Mouse (Mus musculus) fibroblast of lung, adult 2 months (primary cell): ENCODE data around the gene Cdk17.
"Not testable (repeated sequence)": the region's sequence is repeated elsewhere in the genome, so short reads cannot be mapped to it uniquely, and the experiment has no call there.

Experiments used
- DNase-seq: peaks from one replicate; pipeline ENCODE4 v3.0.0-alpha.2; 2011; ENCODE audit warnings: low read depth

Cdk17 gene

GRCm38 (mm10) chr10:93143285-93143985 lies 17.2 kb upstream of the Cdk17 start:
- no peak for DNase-seq

GRCm38 (mm10) chr10:93143986-93144314 lies 16.7 kb upstream of the Cdk17 start:
- no peak for DNase-seq

GRCm38 (mm10) chr10:93144579-93144978 lies 16.1 kb upstream of the Cdk17 start:
- DNase-seq = no peak

- DNase-seq = peak; percentile 88
These were observed 15.6 kb upstream of the Cdk17 start for GRCm38 (mm10) chr10:93145088-93145487.

- no peak for DNase-seq
These were observed 14.1 kb upstream of the Cdk17 start for GRCm38 (mm10) chr10:93146601-93147000.

- DNase-seq = no peak
These were observed 13.0 kb upstream of the Cdk17 start for GRCm38 (mm10) chr10:93147691-93148090.

GRCm38 (mm10) chr10:93149597-93149996 lies 11.1 kb upstream of the Cdk17 start:
- no peak for DNase-seq

- no peak for DNase-seq
These were observed 8.9 kb upstream of the Cdk17 start for GRCm38 (mm10) chr10:93151775-93152174.

GRCm38 (mm10) chr10:93152698-93153097 lies 8.0 kb upstream of the Cdk17 start:
- no peak for DNase-seq

GRCm38 (mm10) chr10:93153404-93153803 lies 7.3 kb upstream of the Cdk17 start:
- DNase-seq = not testable (repeated sequence)

GRCm38 (mm10) chr10:93159651-93160496 lies 801 bp upstream of the Cdk17 start:
- DNase-seq = peak; percentile 53

- DNase-seq = peak; percentile 61
These were observed 223 bp upstream of the Cdk17 start for GRCm38 (mm10) chr10:93160497-93160806.

- DNase-seq = no peak
These were observed 1.0 kb downstream of the Cdk17 start for GRCm38 (mm10) chr10:93161511-93162275.

GRCm38 (mm10) chr10:93162276-93162971 lies 1.7 kb downstream of the Cdk17 start:
- no peak for DNase-seq

GRCm38 (mm10) chr10:93162972-93163660 lies 2.4 kb downstream of the Cdk17 start:
- DNase-seq = no peak

GRCm38 (mm10) chr10:93163711-93164488 lies 3.2 kb downstream of the Cdk17 start:
- DNase-seq = no peak

GRCm38 (mm10) chr10:93165416-93166381 lies 5.0 kb downstream of the Cdk17 start:
- DNase-seq = no peak

- peak; percentile 47 for DNase-seq
These were observed 5.7 kb downstream of the Cdk17 start for GRCm38 (mm10) chr10:93166382-93166769.

- DNase-seq = no peak
These were observed 6.6 kb downstream of the Cdk17 start for GRCm38 (mm10) chr10:93167311-93167710.

GRCm38 (mm10) chr10:93168067-93168466 lies 7.4 kb downstream of the Cdk17 start:
- DNase-seq = no peak
